Mouse (Mus musculus): ENCODE results near the gene Ndc1.

DNA sequence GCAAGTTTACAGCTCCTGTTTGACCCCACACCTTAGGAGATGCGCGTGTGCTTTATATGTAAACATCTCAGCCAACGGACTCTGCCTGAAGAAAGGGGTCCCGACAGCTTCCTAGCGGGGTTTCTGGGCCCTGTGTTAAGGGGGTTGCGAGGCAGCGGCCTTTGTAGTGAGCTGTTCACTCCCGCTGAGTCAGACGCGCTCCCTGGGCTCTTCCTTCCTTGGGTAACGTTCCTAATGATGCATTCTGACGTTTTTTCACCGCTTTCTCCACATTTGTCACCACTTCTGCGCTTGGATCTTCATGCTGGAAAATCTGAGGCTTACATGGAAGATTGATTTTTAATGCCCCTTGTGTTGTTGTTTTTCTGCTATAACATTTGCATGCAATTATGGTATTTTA, 54.1 kb downstream of the Ndc1 start:
- TF ChIP-seq CTCF (IDR thresholded peaks at IDR 0.05; ENCODE audit: borderline replicate concordance, control insufficient read depth, extremely low read depth, insufficient read depth, low read length, poor library complexity) (no peak), POLR2A (IDR thresholded peaks at IDR 0.05; ENCODE audit: control insufficient read depth, extremely low read depth, insufficient read depth, low read length, poor library complexity) (no peak)

Data from thymus, adult 2 months (tissue).